Mouse (Mus musculus): ENCODE data around the gene Icam5. TPM values are rescaled to one million over a fixed set of nuclear protein-coding genes. Genes with fewer than 3 reads are reported as not detected.
A peak's percentile ranks its signal among the peaks of the same experiment; 100 is the strongest.
"Not testable (repeated sequence)": the region's sequence is repeated elsewhere in the genome, so short reads cannot be mapped to it uniquely, and the experiment has no call there.

Icam5 gene
- polyA plus RNA-seq, 1 experiment from 2014 or later: 0.20 TPM

GRCm38 (mm10) chr9:21010362-21010761 lies 21.5 kb upstream of the Icam5 start:
- Histone ChIP-seq H3K4me3 (ENCODE audit: low read length) (no peak overlapping the region), H3K4me1 (ENCODE audit: control insufficient read depth, insufficient read depth, low read length) (peaks cover 5% of the 10 kb centered on the region; the same call in 1 of the 2 replicates), H3K36me3 (ENCODE audit: control insufficient read depth, insufficient read depth, low read length) (peaks cover 29% of the 10 kb centered on the region), H3K9ac (ENCODE audit: low read depth, low read length) (no peak overlapping the region), H3K27me3 (ENCODE audit: control insufficient read depth, insufficient read depth, low read length) (no peaks in the 10 kb centered on the region), H3K9me3 (ENCODE audit: control insufficient read depth, low read length) (no peaks in the 10 kb centered on the region), H3K27ac (ENCODE audit: low read depth, low read length) (no peak overlapping the region), H3K4me2 (replicated peaks; ENCODE audit: low read depth, low read length) (no peak overlapping the region)
- no peak for ATAC-seq (ENCODE audit: low FRiP score, low TSS enrichment)
- WGBS: 58% methylated on average over 2 of the region's 2 CpGs

GRCm38 (mm10) chr9:21010939-21011541 lies 20.8 kb upstream of the Icam5 start:
- not testable (repeated sequence) for H3K9ac ChIP-seq (ENCODE audit: low read depth, low read length); H3K4me2 ChIP-seq (replicated peaks; ENCODE audit: low read depth, low read length); H3K27me3 ChIP-seq (ENCODE audit: control insufficient read depth, insufficient read depth, low read length); H3K27ac ChIP-seq (ENCODE audit: low read depth, low read length); H3K9me3 ChIP-seq (ENCODE audit: control insufficient read depth, low read length); H3K4me3 ChIP-seq (ENCODE audit: low read length); ATAC-seq (ENCODE audit: low FRiP score, low TSS enrichment)
- 79% methylated on average over 9 of the region's 9 CpGs for WGBS
- Histone ChIP-seq H3K36me3 (ENCODE audit: control insufficient read depth, insufficient read depth, low read length) (peaks cover 27% of the 10 kb centered on the region), H3K4me1 (ENCODE audit: control insufficient read depth, insufficient read depth, low read length) (peaks cover 12% of the 10 kb centered on the region; the same call in 1 of the 2 replicates)

GRCm38 (mm10) chr9:21011846-21012312 lies 20.0 kb upstream of the Icam5 start:
- H3K27me3 ChIP-seq (ENCODE audit: control insufficient read depth, insufficient read depth, low read length): peaks cover 14% of the 10 kb centered on the region
- 53% methylated on average over 5 of the region's 5 CpGs for WGBS
- peak overlapping the region; percentile 2; the same call in 1 of the 2 replicates for H3K27ac ChIP-seq (ENCODE audit: low read depth, low read length)
- H3K4me1 ChIP-seq (ENCODE audit: control insufficient read depth, insufficient read depth, low read length): peaks cover 14% of the 10 kb centered on the region; the same call in 1 of the 2 replicates
- H3K4me3 ChIP-seq (ENCODE audit: low read length): no peak overlapping the region
- H3K9ac ChIP-seq (ENCODE audit: low read depth, low read length): no peak overlapping the region
- no peaks in the 10 kb centered on the region for H3K9me3 ChIP-seq (ENCODE audit: control insufficient read depth, low read length)
- ATAC-seq (ENCODE audit: low FRiP score, low TSS enrichment): no peak
- H3K36me3 ChIP-seq (ENCODE audit: control insufficient read depth, insufficient read depth, low read length): peaks cover 20% of the 10 kb centered on the region
- no peak overlapping the region for H3K4me2 ChIP-seq (replicated peaks; ENCODE audit: low read depth, low read length)

- H3K4me1 ChIP-seq (ENCODE audit: control insufficient read depth, insufficient read depth, low read length): peaks cover 14% of the 10 kb centered on the region; the same call in 1 of the 2 replicates
- WGBS: 33% methylated on average over 1 of the region's 1 CpGs
- no peak overlapping the region for H3K4me2 ChIP-seq (replicated peaks; ENCODE audit: low read depth, low read length)
- peak overlapping the region; percentile 2; the same call in 1 of the 2 replicates for H3K27ac ChIP-seq (ENCODE audit: low read depth, low read length)
- peaks cover 19% of the 10 kb centered on the region for H3K27me3 ChIP-seq (ENCODE audit: control insufficient read depth, insufficient read depth, low read length)
- no peak overlapping the region for H3K9ac ChIP-seq (ENCODE audit: low read depth, low read length)
- no peak for ATAC-seq (ENCODE audit: low FRiP score, low TSS enrichment)
- no peak overlapping the region for H3K4me3 ChIP-seq (ENCODE audit: low read length)
- peaks cover 17% of the 10 kb centered on the region for H3K36me3 ChIP-seq (ENCODE audit: control insufficient read depth, insufficient read depth, low read length)
- H3K9me3 ChIP-seq (ENCODE audit: control insufficient read depth, low read length): no peaks in the 10 kb centered on the region
Observed at GRCm38 (mm10) chr9:21012368-21012767, 19.5 kb upstream of the Icam5 start.

GRCm38 (mm10) chr9:21014691-21015570 lies 16.9 kb upstream of the Icam5 start:
- H3K4me2 ChIP-seq (replicated peaks; ENCODE audit: low read depth, low read length): peak overlapping the region; percentile 69
- H3K36me3 ChIP-seq (ENCODE audit: control insufficient read depth, insufficient read depth, low read length): no peaks in the 10 kb centered on the region
- WGBS: 1% methylated on average over 29 of the region's 29 CpGs
- H3K4me1 ChIP-seq (ENCODE audit: control insufficient read depth, insufficient read depth, low read length): peaks cover 14% of the 10 kb centered on the region; the same call in 1 of the 2 replicates
- no peaks in the 10 kb centered on the region for H3K9me3 ChIP-seq (ENCODE audit: control insufficient read depth, low read length)
- H3K4me3 ChIP-seq (ENCODE audit: low read length): peak overlapping the region; percentile 42
- H3K9ac ChIP-seq (ENCODE audit: low read depth, low read length): peak overlapping the region; percentile 44; the same call in 1 of the 2 replicates
- peak overlapping the region; percentile 1; the same call in 1 of the 2 replicates for H3K27ac ChIP-seq (ENCODE audit: low read depth, low read length)
- peaks cover 31% of the 10 kb centered on the region for H3K27me3 ChIP-seq (ENCODE audit: control insufficient read depth, insufficient read depth, low read length)
- ATAC-seq (ENCODE audit: low FRiP score, low TSS enrichment): peak; percentile 56

- ATAC-seq (ENCODE audit: low FRiP score, low TSS enrichment): peak; percentile 43
- Histone ChIP-seq H3K9ac (ENCODE audit: low read depth, low read length) (peak within 1 kb of the TSS; percentile 44), H3K36me3 (ENCODE audit: control insufficient read depth, insufficient read depth, low read length) (no peaks in the 10 kb centered on the region), H3K4me2 (replicated peaks; ENCODE audit: low read depth, low read length) (peak within 1 kb of the TSS; percentile 69), H3K4me1 (ENCODE audit: control insufficient read depth, insufficient read depth, low read length) (peaks cover 14% of the 10 kb centered on the region; the same call in 1 of the 2 replicates), H3K27me3 (ENCODE audit: control insufficient read depth, insufficient read depth, low read length) (peaks cover 31% of the 10 kb centered on the region), H3K4me3 (ENCODE audit: low read length) (peak within 1 kb of the TSS; percentile 42), H3K9me3 (ENCODE audit: control insufficient read depth, low read length) (no peaks in the 10 kb centered on the region), H3K27ac (ENCODE audit: low read depth, low read length) (peak within 1 kb of the TSS; percentile 1; the same call in 1 of the 2 replicates)
- 2% methylated on average over 30 of the region's 30 CpGs for WGBS
Observed at GRCm38 (mm10) chr9:21015571-21016130, 16.2 kb upstream of the Icam5 start, which contains the start of gene Icam1. Icam1 (plus strand) TSS chr9:21015985.

GRCm38 (mm10) chr9:21016331-21017176 lies 15.3 kb upstream of the Icam5 start:
- no peaks in the 10 kb centered on the region for H3K9me3 ChIP-seq (ENCODE audit: control insufficient read depth, low read length)
- no peak overlapping the region for H3K27ac ChIP-seq (ENCODE audit: low read depth, low read length)
- peaks cover 14% of the 10 kb centered on the region; the same call in 1 of the 2 replicates for H3K4me1 ChIP-seq (ENCODE audit: control insufficient read depth, insufficient read depth, low read length)
- peak overlapping the region; percentile 42 for H3K4me3 ChIP-seq (ENCODE audit: low read length)
- H3K27me3 ChIP-seq (ENCODE audit: control insufficient read depth, insufficient read depth, low read length): peaks cover 31% of the 10 kb centered on the region
- WGBS: 2% methylated on average over 17 of the region's 17 CpGs
- no peak for ATAC-seq (ENCODE audit: low FRiP score, low TSS enrichment)
- H3K4me2 ChIP-seq (replicated peaks; ENCODE audit: low read depth, low read length): peak overlapping the region; percentile 69
- no peaks in the 10 kb centered on the region for H3K36me3 ChIP-seq (ENCODE audit: control insufficient read depth, insufficient read depth, low read length)
- H3K9ac ChIP-seq (ENCODE audit: low read depth, low read length): no peak overlapping the region; the same call in 1 of the 2 replicates

- H3K9me3 ChIP-seq (ENCODE audit: control insufficient read depth, low read length): no peaks in the 10 kb centered on the region
- no peaks in the 10 kb centered on the region for H3K36me3 ChIP-seq (ENCODE audit: control insufficient read depth, insufficient read depth, low read length)
- peak overlapping the region; percentile 42; the same call in 1 of the 2 replicates for H3K4me3 ChIP-seq (ENCODE audit: low read length)
- WGBS: 35% methylated on average over 4 of the region's 4 CpGs
- peaks cover 14% of the 10 kb centered on the region; the same call in 1 of the 2 replicates for H3K4me1 ChIP-seq (ENCODE audit: control insufficient read depth, insufficient read depth, low read length)
- H3K4me2 ChIP-seq (replicated peaks; ENCODE audit: low read depth, low read length): peak overlapping the region; percentile 19
- H3K9ac ChIP-seq (ENCODE audit: low read depth, low read length): no peak overlapping the region; the same call in 1 of the 2 replicates
- peaks cover 31% of the 10 kb centered on the region for H3K27me3 ChIP-seq (ENCODE audit: control insufficient read depth, insufficient read depth, low read length)
- no peak overlapping the region for H3K27ac ChIP-seq (ENCODE audit: low read depth, low read length)
- no peak for ATAC-seq (ENCODE audit: low FRiP score, low TSS enrichment)
Observed at GRCm38 (mm10) chr9:21017177-21017575, 14.7 kb upstream of the Icam5 start.
